Mouse (Mus musculus): ENCODE data around the gene Nufip2. TPM values are rescaled to one million over a fixed set of nuclear protein-coding genes. Genes with fewer than 3 reads are reported as not detected.
A peak's percentile ranks its signal among the peaks of the same experiment; 100 is the strongest.

Gene Nufip2
- polyA plus RNA-seq, 1 experiment from 2014 or later: 4.7 TPM

DNA sequence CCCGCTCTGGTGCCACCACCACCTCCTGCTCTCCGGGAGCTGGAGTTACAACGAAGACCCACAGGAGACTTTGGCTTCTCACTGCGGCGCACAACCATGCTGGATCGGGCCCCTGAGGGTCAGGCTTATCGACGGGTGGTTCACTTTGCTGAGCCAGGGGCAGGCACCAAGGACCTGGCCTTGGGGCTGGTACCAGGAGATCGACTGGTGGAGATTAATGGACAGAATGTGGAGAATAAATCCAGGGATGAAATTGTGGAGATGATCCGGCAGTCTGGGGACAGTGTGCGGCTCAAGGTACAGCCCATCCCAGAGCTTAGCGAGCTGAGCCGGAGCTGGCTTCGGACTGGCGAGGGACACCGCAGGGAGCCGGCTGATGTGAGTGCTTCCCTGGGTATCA, 92.0 kb downstream of the Nufip2 start:
- Histone ChIP-seq H3K4me1 (peaks cover 14% of the 10 kb centered on the region; the same call in 1 of the 2 replicates), H3K27me3 (replicated peaks) (no peaks in the 10 kb centered on the region), H3K36me3 (replicated peaks) (peaks cover 10% of the 10 kb centered on the region; the same call in 1 of the 2 replicates), H3K9me3 (no peaks in the 10 kb centered on the region), H3K4me2 (no peak overlapping the region), H3K27ac (no peak overlapping the region), H3K4me3 (no peak overlapping the region), H3K9ac (no peak overlapping the region)
- no peak for ATAC-seq (replicated peaks)
- 92% methylated on average over 17 of the region's 17 CpGs for WGBS

DNA sequence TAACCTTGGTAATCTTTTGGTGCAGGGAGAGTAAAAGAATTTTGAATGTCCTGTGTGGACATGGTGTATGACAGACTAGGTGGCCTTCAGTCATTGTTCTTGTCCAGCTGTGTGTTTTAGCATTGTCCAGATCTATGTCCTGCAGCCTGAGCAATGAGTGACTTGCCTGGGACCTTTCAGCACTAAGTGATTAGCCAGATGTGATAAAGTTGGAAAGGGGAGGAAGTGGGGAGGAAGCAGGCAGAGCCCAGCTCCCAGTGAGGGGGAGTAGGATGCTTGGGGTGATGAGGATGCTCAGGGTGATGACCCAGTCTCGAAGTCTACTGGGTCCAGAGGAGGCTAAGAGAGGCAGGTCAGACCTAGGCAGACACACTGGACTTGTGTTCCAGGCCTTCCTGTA, 93.3 kb downstream of the Nufip2 start:
- ATAC-seq (replicated peaks): no peak
- Histone ChIP-seq H3K9me3 (no peaks in the 10 kb centered on the region), H3K36me3 (replicated peaks) (peaks cover 10% of the 10 kb centered on the region; the same call in 1 of the 2 replicates), H3K27ac (no peak overlapping the region), H3K4me1 (peaks cover 27% of the 10 kb centered on the region), H3K4me2 (no peak overlapping the region), H3K27me3 (replicated peaks) (no peaks in the 10 kb centered on the region), H3K4me3 (no peak overlapping the region), H3K9ac (no peak overlapping the region)
- WGBS: 83% methylated on average over 1 of the region's 1 CpGs

DNA sequence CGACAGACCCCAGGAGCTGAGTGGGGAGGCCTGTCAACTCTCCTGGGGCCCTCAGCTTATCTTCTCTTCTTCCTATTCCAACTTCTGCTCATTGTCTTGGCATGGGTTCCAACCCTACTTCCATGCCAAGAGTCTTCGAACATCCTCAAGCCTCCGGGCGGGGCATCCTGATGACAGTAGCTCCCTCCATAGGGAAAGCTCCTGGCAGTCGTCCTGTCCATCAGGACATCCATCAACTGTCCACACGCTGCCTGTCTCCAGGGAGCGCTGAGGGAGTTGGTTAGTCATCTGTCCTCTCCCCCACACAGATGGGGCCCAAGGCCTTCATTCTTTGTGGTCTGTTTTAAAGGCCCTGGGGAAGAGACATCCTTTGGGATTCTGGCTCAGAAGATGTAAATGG, 95.1 kb downstream of the Nufip2 start:
- Histone ChIP-seq H3K27me3 (replicated peaks) (no peaks in the 10 kb centered on the region), H3K27ac (no peak overlapping the region), H3K9me3 (no peaks in the 10 kb centered on the region), H3K36me3 (replicated peaks) (peaks cover 10% of the 10 kb centered on the region; the same call in 1 of the 2 replicates), H3K9ac (no peak overlapping the region), H3K4me3 (no peak overlapping the region), H3K4me2 (no peak overlapping the region), H3K4me1 (peaks cover 34% of the 10 kb centered on the region)
- no peak for ATAC-seq (replicated peaks)
- 75% methylated on average over 7 of the region's 7 CpGs for WGBS

DNA sequence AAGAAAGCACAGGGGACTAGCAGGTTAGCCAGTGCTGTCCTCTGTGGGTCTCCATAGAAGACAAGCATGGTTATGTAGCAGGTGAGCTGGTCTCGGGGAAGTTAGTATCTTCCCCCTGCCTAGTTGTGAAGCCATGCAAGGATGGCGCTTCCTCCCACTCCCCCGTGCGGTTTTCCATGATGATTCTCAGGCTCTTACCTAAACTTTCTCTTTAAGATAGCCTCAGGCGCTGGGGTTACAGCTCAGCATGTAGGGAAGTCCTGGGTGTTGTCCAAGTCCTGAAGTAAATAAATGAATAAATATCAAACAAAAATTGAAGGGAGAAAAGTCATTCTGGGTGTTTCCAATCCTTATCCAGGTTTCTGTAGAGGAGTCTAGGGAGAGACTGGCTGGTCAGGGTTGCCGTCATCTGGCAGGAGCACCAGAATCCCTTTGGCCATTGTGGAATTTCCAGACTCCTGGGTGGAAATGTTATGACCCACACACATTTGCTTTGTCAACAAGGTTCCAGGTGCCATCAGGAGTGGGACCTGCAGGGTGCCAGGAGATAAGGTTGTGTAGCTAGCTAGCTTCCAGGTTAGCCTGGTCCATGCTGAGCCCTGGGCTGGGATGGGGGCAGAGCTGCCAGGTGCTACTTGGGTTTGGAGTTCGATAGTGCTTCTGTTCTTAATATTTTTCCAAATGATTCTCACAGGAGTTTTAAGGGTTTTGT, 96.3 kb downstream of the Nufip2 start:
- no peak overlapping the region for H3K27ac ChIP-seq
- no peak overlapping the region for H3K4me2 ChIP-seq
- H3K4me1 ChIP-seq: peaks cover 40% of the 10 kb centered on the region
- ATAC-seq (replicated peaks): no peak
- no peaks in the 10 kb centered on the region for H3K27me3 ChIP-seq (replicated peaks)
- WGBS: 88% methylated on average over 7 of the region's 7 CpGs
- peaks cover 10% of the 10 kb centered on the region; the same call in 1 of the 2 replicates for H3K36me3 ChIP-seq (replicated peaks)
- no peak overlapping the region for H3K9ac ChIP-seq
- no peaks in the 10 kb centered on the region for H3K9me3 ChIP-seq
- H3K4me3 ChIP-seq: no peak overlapping the region

DNA sequence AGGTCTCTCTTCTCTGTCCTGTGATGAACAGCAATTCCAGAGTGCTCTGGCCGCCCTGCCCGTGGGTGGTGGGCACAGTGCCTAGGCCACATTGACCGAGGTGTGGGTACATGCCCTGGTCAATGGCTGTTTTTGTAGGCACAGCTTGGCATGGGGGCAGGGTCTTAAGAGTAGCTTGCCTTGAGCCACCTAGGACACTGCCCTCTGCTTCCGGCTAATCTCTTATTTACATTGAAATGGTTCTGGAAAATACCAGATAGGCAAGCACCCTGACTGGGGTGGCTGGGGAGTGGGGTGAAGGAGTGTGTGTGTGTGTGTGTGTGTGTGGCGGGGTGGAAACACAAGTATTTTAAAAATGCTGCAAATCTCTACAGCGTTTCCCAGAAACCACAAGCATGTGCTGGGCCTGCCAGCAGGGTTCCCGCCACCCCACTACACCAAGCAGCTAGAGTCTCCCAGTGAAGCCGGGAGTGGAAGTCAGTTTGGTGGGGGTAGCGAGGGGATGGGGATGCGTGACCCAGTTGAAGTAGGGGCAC, 97.3 kb downstream of the Nufip2 start:
- H3K27ac ChIP-seq: 0 out of 2 replicates have a peak overlapping the region, but pooled peaks have one; percentile 35
- H3K9ac ChIP-seq: no peak overlapping the region
- H3K4me1 ChIP-seq: peaks cover 40% of the 10 kb centered on the region
- no peaks in the 10 kb centered on the region for H3K27me3 ChIP-seq (replicated peaks)
- no peak overlapping the region for H3K4me3 ChIP-seq
- ATAC-seq (replicated peaks): no peak
- H3K4me2 ChIP-seq: no peak overlapping the region
- no peaks in the 10 kb centered on the region for H3K9me3 ChIP-seq
- WGBS: 65% methylated on average over 10 of the region's 10 CpGs
- 0 out of 2 replicates have a peak, but pooled peaks cover 2% of the 10 kb centered on the region for H3K36me3 ChIP-seq (replicated peaks)

DNA sequence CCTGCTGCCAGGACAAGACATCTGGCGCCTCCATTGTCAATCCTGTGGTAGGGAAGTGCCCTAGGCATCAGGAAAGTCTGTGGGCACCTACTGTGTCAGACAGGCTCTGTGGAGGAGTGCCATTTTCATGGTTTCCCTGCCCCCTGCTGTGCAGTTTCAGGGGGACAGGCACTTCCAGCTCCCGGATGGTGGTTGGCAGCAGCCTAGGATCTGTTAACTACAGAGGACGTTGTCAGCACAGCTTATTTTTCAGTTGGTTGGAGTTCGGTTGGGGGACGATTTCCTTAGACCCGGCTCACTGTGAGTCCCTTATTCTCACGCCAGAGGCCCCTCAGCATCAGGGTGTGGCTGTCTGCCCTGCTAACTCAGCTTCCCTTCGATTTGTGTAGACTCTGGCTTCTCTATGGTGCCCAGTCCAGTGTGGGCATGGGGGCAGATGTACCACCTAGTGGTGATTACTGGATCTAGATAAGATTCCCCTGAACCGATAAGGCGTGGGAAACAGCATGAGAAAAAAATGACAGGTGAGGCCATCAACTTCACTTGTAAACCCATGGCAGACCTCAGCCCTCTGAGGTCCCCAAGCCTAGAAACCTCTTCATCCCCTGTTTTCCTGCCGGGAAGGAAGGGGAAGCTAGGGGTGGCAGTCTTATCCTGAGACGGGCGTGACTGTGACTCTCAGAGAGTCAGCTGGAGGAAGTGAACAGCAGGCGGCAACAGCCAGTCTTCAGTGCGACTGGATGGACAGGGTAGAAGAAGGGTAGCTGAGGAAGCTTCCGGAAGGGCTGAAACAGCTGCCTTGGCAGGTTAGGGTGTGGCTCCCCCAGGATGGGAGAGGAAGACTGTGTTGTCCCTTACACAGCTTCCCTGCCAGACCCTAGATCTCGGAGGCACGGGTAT, 98.0 kb downstream of the Nufip2 start:
- WGBS: 59% methylated on average over 18 of the region's 18 CpGs
- Histone ChIP-seq H3K4me3 (no peak overlapping the region), H3K9me3 (no peaks in the 10 kb centered on the region), H3K27me3 (replicated peaks) (no peaks in the 10 kb centered on the region), H3K27ac (0 out of 2 replicates have a peak overlapping the region, but pooled peaks have one; percentile 35), H3K4me2 (no peak overlapping the region), H3K36me3 (replicated peaks) (no peaks in the 10 kb centered on the region), H3K9ac (no peak overlapping the region), H3K4me1 (peaks cover 40% of the 10 kb centered on the region)
- no peak for ATAC-seq (replicated peaks)

DNA sequence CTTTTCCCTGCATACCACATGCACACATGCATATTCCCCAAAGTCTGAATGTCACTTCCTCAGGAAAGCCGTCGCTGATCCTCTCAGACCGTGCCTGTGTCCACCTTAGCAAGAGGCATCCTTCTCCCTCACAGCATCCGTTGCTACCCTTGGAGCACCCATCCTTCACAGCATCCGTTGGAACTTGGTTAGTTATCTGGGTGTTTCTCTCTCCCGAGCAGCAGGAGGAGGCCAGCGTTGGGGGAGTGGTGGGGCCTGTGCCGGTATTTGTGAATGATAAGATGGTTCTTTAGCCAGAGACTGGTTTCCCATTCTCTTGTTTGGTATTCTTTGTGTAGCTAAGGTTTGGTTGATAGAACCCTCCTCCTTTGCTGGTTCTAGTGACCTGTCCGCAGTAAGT, 98.9 kb downstream of the Nufip2 start:
- WGBS: 84% methylated on average over 9 of the region's 9 CpGs
- Histone ChIP-seq H3K4me1 (peaks cover 40% of the 10 kb centered on the region), H3K9ac (no peak overlapping the region)

DNA sequence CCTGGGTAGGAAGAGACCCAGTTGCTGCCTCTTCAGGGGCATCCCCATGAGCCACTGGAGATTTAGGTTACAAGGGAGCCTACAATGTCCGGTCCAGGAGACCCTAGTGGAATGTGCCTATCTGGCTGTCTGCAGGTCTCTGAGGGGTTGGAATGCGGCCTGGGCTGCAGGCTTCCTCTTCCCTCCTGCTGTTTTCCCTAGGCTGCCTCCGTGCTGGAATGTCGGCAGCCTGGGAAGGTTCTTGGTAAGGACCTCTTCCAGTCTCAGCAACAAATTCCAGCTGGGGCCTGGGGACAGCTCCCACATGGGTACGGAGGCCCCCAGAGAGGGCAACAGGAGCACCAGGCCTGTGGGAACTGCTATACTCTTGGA, 99.4 kb downstream of the Nufip2 start:
- peaks cover 41% of the 10 kb centered on the region for H3K4me1 ChIP-seq
- H3K9ac ChIP-seq: no peak overlapping the region
- H3K27ac ChIP-seq: no peak overlapping the region
- no peaks in the 10 kb centered on the region for H3K36me3 ChIP-seq (replicated peaks)
- H3K4me3 ChIP-seq: no peak overlapping the region
- H3K27me3 ChIP-seq (replicated peaks): no peaks in the 10 kb centered on the region
- H3K9me3 ChIP-seq: no peaks in the 10 kb centered on the region
- H3K4me2 ChIP-seq: no peak overlapping the region
- 15% methylated on average over 5 of the region's 5 CpGs for WGBS
- ATAC-seq (replicated peaks): no peak

More for the DNA sequence above, 98.9 kb downstream of the Nufip2 start:
- H3K27ac ChIP-seq: no peak overlapping the region
- H3K27me3 ChIP-seq (replicated peaks): no peaks in the 10 kb centered on the region
- H3K36me3 ChIP-seq (replicated peaks): no peaks in the 10 kb centered on the region
- no peak overlapping the region for H3K4me2 ChIP-seq
- ATAC-seq (replicated peaks): no peak
- H3K4me3 ChIP-seq: no peak overlapping the region
- H3K9me3 ChIP-seq: no peaks in the 10 kb centered on the region

DNA sequence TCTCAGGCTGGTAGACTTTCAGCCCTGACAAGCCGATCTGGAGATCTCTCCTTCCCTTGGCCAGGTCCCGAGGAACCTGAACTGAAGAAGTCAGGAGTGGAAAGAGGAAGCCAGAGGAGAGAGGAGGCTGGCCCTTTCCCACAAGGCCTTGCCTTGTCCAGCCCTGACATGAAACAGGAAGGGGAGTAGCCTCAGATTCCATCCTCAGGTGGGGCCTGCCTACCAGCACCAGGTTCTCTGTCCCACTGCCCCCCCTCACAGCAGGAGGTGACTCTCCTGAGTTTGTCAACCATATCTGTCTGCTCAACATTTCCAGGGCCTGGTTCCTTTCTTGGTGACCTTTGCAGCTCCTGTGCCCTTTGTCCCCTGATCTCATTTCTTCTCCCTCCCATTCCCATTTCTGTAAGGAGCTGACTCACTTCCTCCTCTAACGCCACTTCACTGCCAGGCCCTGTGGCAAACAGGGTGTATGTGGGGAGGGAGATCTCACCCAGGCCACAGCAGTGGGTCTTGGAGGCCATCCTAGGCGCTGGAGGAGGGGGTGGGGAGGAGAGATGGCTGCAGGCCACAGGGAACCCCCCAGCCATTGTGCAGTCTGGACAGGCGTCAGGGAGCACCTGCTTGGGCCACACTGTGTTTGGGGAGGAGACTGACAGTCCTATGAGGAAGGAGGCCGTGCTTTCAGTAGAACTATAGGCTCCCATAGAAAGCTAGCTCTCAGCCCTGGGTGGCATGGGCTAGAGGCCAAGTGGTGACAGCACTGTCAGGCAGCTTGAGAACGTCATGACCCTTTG, 100.0 kb downstream of the Nufip2 start:
- Histone ChIP-seq H3K9ac (no peak overlapping the region), H3K36me3 (replicated peaks) (no peaks in the 10 kb centered on the region), H3K4me2 (no peak overlapping the region), H3K9me3 (no peaks in the 10 kb centered on the region), H3K27ac (0 out of 2 replicates have a peak overlapping the region, but pooled peaks have one; percentile 10), H3K27me3 (replicated peaks) (no peaks in the 10 kb centered on the region), H3K4me3 (no peak overlapping the region), H3K4me1 (peaks cover 45% of the 10 kb centered on the region)
- ATAC-seq (replicated peaks): no peak
- 50% methylated on average over 7 of the region's 7 CpGs for WGBS

DNA sequence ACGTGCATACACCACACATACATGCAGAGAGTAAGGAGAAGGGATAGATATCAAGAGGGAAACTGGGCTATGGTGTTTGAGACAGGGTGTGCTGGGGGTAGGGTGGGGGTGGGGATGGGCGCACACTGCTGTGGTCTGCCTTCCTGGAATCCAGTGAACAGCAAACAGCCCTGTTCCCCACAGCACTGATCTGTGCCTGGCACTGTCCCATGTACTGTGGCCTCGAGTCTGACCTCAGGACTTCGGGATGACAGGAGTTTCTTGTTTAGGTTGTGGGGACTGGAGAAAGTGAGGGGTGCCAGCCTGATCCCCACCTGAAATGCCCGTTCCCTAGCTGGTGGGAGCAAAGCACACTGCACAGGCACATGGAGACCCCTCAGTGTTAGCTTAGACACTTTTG, 101.8 kb downstream of the Nufip2 start, which contains the start of gene Gm10277:
Gene Gm10277, minus strand, starts transcription at position 41 of the 400 bp plus-strand sequence.
- Histone ChIP-seq H3K4me3 (no peak within 1 kb of the TSS), H3K36me3 (replicated peaks) (no peaks in the 10 kb centered on the region), H3K9ac (no peak within 1 kb of the TSS), H3K27me3 (replicated peaks) (no peaks in the 10 kb centered on the region), H3K9me3 (no peaks in the 10 kb centered on the region), H3K27ac (no peak within 1 kb of the TSS), H3K4me2 (no peak within 1 kb of the TSS), H3K4me1 (peaks cover 56% of the 10 kb centered on the region)
- ATAC-seq (replicated peaks): no peak
- WGBS: 93% methylated on average over 5 of the region's 5 CpGs

DNA sequence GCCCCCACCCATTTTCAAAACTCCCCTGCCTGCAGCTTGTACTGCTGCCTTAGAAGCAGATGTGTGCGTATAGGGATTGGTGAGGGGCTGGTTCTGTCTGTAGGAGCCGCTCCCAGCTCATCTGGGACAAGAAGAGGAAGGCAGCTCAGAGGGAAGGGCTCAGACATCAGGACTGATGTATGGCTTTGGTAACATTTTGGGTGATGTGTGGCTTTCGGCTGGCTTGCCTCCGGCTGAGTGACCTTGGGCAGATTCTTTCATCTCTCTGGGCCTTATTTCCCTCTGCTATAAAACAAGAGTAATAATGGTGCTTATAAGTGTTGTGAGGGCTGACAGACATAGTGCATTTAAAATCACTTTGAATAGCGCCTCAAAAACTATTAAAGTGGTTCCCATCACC, 103.6 kb downstream of the Nufip2 start:
- H3K4me3 ChIP-seq: no peak overlapping the region
- no peak overlapping the region for H3K4me2 ChIP-seq
- peaks cover 56% of the 10 kb centered on the region for H3K4me1 ChIP-seq
- ATAC-seq (replicated peaks): no peak
- no peaks in the 10 kb centered on the region for H3K9me3 ChIP-seq
- H3K36me3 ChIP-seq (replicated peaks): no peaks in the 10 kb centered on the region
- no peak overlapping the region for H3K27ac ChIP-seq
- H3K9ac ChIP-seq: no peak overlapping the region
- H3K27me3 ChIP-seq (replicated peaks): no peaks in the 10 kb centered on the region
- WGBS: 92% methylated on average over 5 of the region's 5 CpGs
